Mouse (Mus musculus): ENCODE data around the gene Tmem135.
A peak's percentile ranks its signal among the peaks of the same experiment; 100 is the strongest.

Tmem135 gene

GRCm38 (mm10) chr7:89382892-89383291, 21.1 kb downstream of the Tmem135 start:
- no peak for DNase-seq (ENCODE audit: low spot score)

DNA sequence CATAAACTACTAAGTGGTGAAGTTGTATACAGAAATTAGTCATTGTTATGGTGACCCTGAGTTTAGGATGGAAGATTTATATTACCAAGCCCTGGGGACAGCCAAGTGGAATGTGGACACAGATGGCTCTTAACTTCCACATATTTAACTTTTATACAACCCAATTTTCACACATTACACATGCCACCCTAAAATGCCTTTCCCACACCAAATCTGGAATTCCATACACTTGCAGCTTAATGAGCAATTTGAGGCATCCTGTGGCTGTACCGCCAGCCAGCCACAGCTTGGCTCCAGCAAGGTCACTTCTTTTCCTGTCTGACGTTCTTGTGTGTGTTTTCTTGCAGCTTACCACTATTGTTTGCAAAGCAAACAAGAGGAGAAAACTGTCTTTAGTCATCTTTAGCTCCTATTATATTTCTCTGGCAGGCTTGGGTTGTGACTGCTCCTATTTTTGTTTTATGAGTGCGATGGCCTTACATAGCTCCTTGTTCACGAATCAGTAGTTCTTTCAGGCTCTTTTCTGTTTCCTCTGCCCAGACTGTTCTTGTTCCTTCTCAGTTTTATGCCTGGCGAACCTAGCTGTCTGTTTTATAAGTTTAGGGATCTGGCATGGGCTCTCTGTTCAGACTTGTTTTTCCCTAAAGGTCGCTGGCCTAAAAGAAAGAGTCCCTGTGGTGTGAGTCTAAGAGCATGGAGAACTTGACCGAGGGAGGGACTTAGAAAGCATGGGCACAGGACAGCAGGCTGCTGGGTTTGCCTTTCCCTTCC, 22.9 kb downstream of the Tmem135 start:
- no peak for DNase-seq (ENCODE audit: low spot score)

DNA sequence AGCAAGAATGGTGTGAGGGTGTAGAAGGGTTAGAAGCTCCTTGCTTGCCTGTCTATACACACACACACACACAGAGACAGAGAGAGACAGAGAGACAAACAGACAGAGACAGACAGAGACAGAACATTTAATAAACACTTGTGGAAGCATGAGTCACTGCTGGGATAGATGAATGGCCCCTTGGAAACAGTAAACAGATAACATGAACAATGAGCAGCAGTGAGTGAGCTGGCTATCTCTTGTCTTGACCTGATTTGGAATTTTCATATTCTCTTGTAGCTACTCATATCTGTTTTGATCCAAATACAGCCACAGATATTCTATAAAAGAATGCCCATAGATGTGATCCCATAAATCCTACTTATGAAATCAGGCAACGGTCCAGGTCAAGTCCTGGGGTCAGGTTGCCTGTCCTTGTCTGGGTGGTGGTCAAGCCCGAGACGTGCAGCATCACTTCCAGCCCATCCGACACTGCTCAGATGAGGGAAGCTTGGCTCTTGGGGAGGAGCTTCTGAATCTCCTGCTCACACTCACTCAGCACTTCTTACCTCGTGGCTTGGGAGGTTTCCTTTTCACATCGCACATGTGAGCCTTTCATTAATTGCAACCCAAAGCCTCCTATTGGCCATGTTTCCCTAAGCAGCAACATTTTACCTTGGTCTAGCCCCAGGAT, 32.3 kb downstream of the Tmem135 start:
- DNase-seq (ENCODE audit: low spot score), result no peak

GRCm38 (mm10) chr7:89370917-89371316, 33.1 kb downstream of the Tmem135 start:
- DNase-seq (ENCODE audit: low spot score), result peak; percentile 72

- DNase-seq (ENCODE audit: low spot score), result no peak
These were observed 33.9 kb downstream of the Tmem135 start for GRCm38 (mm10) chr7:89370086-89370485.

GRCm38 (mm10) chr7:89367643-89368042, 36.4 kb downstream of the Tmem135 start:
- DNase-seq (ENCODE audit: low spot score), result no peak

GRCm38 (mm10) chr7:89365135-89365880, 38.7 kb downstream of the Tmem135 start:
- no peak for DNase-seq (ENCODE audit: low spot score)

GRCm38 (mm10) chr7:89363975-89364374, 40.0 kb downstream of the Tmem135 start:
- no peak for DNase-seq (ENCODE audit: low spot score)

DNA sequence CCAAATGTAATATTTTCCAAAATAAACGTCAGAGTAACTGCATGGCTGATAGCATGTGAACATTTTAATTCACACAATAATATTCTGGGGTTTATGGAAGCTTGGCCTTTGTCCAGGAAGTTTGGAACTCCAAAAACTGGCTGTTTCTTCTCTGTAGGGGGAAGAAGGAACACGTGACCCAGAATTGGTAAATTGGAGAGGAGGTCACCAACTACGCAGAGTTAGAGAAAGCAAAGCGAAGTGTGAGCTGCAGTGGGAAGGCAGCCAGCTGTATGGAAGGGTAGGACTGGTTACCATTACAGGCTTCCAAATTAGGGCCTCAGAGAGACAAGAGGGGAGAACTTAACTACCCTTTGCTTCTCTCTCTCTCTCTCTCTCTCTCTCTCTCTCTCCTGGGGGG, 47.7 kb downstream of the Tmem135 start:
- peak; percentile 24 for DNase-seq (ENCODE audit: low spot score)

DNA sequence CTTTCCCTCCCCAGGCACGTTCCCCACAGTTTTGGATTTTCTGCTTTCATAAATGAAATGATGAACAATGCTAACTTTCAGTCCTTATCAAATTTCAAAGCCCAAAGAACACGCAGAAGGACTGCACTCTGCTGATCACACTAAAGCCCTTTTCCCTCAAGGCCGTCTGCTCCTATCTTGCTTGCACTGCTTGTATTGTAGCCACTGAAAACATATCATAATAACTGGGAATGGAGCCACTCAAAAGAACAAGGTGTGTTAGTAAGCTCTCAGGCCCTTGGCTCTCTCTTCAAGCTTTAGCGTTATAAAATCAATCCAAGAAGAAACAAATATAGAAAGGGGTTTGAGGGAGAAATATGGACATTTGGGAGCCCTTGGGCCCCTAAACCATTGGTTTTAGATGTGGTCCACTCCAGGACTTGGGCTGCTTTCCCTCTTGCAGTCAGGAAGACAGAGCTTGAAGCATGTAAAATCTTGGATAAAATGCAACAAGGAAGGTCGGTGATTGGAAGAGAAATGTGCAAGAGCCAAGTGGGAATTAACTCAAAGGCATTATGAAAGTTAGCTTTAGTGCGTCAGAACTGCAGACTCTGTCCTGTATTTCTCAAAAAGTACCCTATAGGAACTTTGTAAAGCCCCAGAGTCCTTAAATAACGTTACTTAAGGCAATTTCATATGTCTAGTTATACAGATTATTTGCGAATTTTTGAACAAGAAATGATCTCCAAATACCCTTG, 48.3 kb downstream of the Tmem135 start:
- no peak for DNase-seq (ENCODE audit: low spot score)

DNA sequence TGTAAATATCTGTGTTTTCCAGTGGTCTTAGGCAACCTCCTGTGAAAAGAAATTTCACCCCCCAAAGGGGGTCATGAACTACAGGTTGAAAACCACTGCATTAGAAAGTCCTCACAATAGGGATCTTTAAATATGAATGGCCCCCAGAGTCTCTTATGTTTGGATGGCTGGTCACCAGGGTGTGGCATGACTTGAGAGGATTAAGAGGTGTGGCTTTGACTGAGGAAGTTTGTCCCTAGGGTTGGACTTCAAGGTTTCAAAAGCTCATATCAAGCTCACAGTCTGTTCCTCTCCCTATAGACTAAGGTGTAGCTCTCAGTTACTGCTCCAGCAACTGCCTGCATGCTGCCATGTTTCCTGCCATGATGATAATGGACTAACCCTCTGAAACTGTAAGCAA, 62.0 kb downstream of the Tmem135 start:
- no peak for DNase-seq (ENCODE audit: low spot score)

GRCm38 (mm10) chr7:89339808-89340207, 64.2 kb downstream of the Tmem135 start:
- DNase-seq (ENCODE audit: low spot score), result no peak

DNA sequence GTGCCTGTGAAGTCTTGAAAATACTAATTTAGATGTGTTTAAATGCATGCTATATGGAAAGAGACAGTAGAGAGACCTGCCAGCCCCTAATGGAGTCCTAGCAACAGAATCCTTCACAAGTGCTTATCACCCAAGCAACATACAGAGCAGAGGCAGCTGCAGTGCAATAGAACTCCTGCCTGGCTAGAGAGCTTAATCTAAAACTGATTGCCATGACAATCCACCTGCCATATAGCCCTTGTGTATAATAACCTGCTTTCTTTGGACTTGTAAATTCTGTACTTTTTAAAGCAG, 64.9 kb downstream of the Tmem135 start:
- no peak for DNase-seq (ENCODE audit: low spot score)

DNA sequence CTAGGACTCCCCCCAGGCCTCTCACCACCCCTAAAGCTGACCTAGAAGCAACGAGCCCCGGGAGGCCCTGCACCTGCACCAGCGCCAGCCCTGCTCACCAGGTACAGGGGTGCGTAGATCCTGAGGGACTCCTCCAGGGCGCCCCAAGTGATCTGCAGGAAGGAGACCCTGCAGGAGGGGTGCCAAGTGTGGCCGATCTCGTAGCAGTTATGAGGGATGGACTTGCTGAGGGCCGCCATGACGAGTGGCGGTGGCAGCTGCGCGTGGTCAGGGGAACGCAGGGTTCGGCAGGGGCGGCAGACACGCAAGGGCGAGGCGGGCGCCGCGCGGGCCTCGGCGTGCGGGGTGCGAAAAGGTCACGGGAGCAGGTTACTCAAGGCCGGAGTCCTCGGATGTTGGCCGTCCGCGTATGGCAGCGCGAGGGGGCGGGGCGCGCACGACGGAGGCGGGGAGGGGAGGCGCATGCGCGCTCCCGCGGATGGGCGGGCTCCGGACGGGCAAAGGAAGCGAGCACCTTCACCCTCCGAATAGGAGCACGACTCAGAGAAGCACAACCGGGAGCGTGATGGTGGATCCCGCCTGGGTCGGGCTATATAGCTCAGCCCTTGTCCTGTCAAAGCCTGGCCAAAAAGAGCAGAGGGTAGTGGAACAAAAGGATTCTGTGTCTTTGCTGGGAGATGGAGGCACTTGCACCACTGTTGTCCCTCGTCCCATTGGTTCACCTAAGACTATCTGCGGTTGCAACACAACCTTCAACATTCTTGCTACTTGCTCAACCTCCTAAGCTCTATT, 65.5 kb downstream of the Tmem135 start:
- DNase-seq (ENCODE audit: low spot score), result peak; percentile 94

DNA sequence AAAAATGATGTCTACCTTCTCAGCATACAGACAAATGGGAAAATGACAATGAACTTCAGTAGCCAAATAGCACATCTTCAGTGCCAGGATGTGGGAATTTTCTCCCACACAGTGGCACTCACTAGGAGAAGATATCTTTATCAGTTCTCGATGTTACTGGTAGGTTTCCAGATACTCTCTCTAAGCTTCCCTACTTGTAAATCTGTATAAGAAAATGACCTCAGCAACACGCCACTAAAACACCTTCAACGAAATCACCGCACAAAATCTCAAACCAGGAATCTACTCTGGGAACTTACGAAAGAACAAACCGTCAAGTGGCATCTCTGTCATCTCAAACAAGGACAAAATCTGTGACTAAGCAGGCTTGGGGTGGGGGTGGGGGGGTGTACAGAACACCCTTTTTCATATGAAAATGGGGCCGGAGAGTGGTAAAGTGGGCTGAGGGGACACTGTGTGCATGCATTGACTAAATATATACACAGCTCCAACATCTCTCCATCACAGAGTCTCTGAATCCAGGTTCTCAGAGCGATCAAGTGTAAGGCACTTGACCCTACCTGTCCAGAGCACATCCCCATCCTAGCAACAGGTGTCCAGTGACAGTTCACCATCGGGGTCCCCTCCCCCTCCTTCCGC, 66.2 kb downstream of the Tmem135 start:
- DNase-seq (ENCODE audit: low spot score), result no peak

- DNase-seq (ENCODE audit: low spot score), result no peak
These were observed 67.6 kb downstream of the Tmem135 start for GRCm38 (mm10) chr7:89336434-89336833.

GRCm38 (mm10) chr7:89335316-89335715, 68.7 kb downstream of the Tmem135 start:
- DNase-seq (ENCODE audit: low spot score), result no peak

DNA sequence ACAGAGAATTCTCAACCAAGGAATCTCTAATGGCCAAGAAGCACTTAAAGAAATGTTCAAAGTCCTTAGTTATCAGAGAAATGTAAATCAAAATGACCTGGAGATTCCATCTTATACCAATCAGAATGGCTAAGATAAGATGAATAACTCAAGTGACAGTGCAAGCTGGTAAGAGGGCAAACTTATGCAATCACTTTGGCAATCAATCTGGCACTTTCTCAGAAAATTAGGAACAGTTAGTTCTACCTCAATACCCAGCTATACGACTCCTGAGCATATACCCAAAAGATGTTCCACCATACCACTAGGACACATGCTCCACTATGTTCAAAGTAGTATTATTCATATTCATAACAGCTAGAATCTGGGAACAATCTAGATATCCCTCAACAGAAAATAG, 74.1 kb downstream of the Tmem135 start:
- no peak for DNase-seq (ENCODE audit: low spot score)

- no peak for DNase-seq (ENCODE audit: low spot score)
These were observed 76.3 kb downstream of the Tmem135 start for GRCm38 (mm10) chr7:89327731-89328130.

- no peak for DNase-seq (ENCODE audit: low spot score)
These were observed 77.3 kb downstream of the Tmem135 start for GRCm38 (mm10) chr7:89326761-89327160.

- no peak for DNase-seq (ENCODE audit: low spot score)
These were observed 77.8 kb downstream of the Tmem135 start for GRCm38 (mm10) chr7:89326202-89326601.
